Mouse (Mus musculus): ENCODE results near the gene Acbd4.

Acbd4 gene

GRCm38 (mm10) chr11:103101481-103101865, at the start of gene Acbd4, which contains the start of gene Plcd3:
Gene Acbd4, plus strand, starts transcription at chr11:103101682.
Gene Plcd3, minus strand, starts transcription at chr11:103101658.
- peak; percentile 69 for DNase-seq (ENCODE audit: low read depth, low spot score)

- DNase-seq (ENCODE audit: low read depth, low spot score), result no peak
These were observed 49.4 kb upstream of the Acbd4 start for GRCm38 (mm10) chr11:103052078-103052477.

- DNase-seq (ENCODE audit: low read depth, low spot score), result no peak
These were observed 48.0 kb upstream of the Acbd4 start for GRCm38 (mm10) chr11:103053191-103054076.

- peak; percentile 57 for DNase-seq (ENCODE audit: low read depth, low spot score)
These were observed 46.7 kb upstream of the Acbd4 start for GRCm38 (mm10) chr11:103054798-103055197.

- no peak for DNase-seq (ENCODE audit: low read depth, low spot score)
These were observed 44.8 kb upstream of the Acbd4 start for GRCm38 (mm10) chr11:103056636-103057035.

DNA sequence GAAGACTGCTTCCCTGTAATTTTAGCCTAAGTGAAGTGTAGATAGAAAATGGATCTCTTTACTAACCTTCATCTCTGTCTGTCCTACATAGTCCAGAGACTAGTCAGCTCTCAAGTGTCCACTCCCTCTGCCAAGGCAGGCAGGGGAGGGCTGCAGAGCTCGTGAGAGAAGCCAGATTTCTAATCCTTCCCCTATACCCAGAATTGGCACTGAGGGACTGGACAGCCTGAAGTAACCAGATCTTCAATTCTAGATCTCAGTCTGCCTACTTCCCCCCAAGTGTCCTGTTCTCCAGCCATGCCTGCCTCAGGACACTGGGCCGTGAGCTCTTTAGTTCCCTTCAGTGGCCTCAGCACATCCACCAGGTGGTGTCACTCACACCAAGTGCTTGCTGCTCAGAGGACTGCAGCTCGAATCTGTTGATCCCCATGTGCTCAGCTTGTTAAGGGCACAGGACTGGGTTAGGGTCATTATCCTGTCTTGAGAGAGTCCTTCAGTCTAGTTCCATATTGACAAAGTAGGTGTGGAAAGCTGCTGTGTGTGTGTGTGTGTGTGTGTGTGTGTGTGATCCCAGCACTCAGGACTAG, 42.9 kb upstream of the Acbd4 start:
- DNase-seq (ENCODE audit: low read depth, low spot score), result no peak

DNA sequence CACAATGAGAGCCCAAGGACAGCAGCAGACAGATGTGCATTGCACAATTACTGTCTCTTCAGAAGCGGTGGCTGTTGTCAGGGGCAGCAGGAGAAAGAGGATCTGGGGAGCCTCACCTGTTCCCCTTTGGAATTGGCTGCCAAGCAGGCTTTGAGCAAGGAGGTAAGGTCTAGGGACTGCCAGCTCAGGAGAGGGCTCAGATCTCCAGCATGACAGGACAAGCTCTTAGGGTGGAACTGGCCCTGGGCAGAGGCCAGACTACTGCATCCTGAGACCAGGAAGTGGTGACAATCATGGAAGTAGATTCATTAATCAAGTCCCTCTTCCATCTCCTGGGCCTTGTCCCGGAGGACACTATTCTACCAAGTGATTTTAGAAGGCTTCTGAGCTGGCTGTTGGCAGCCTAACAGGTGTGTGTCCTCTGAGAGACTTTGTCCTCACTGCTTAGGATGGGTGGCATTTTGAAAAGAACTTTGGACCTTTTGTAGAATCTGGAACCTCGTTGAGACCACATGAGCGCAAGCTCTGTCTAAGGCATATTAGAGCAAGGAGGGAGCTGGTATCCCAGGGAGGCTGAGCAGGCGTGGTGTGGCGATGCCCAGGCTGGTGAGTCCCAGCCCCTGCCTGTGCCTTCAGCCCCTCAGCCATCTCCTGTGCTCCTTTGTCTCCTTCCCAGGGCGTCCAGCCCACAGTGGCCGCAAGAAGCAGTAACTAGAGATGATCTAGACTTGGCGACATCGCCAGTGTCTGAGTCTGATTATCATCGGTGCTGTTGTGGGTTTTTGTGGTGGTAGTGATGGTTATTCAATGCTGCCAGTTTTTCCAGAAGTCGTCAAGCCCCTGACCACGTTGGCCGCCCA, 35.1 kb upstream of the Acbd4 start:
- DNase-seq (ENCODE audit: low read depth, low spot score), result no peak

DNA sequence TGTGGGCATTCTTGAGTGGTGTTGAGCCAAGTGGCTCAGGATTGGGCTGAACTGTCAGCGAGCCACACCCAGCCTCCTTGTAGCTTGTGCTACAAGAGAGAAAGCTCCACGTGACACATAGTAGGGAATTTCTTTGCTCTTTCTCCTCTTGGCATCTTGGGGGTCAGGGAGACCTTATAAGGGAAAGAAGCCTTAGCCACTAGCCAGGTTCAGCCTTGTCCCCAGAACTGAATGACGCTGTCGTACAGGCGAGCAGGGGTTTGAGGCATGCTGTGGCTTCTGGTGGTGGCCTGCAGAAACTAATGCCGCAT, 34.5 kb upstream of the Acbd4 start:
- DNase-seq (ENCODE audit: low read depth, low spot score), result no peak

GRCm38 (mm10) chr11:103067457-103068001, 34.0 kb upstream of the Acbd4 start:
- DNase-seq (ENCODE audit: low read depth, low spot score), result no peak

GRCm38 (mm10) chr11:103068272-103068671, 33.2 kb upstream of the Acbd4 start:
- no peak for DNase-seq (ENCODE audit: low read depth, low spot score)

GRCm38 (mm10) chr11:103068884-103069283, 32.6 kb upstream of the Acbd4 start:
- no peak for DNase-seq (ENCODE audit: low read depth, low spot score)

- DNase-seq (ENCODE audit: low read depth, low spot score), result no peak
These were observed 31.8 kb upstream of the Acbd4 start for GRCm38 (mm10) chr11:103069731-103070130.

DNA sequence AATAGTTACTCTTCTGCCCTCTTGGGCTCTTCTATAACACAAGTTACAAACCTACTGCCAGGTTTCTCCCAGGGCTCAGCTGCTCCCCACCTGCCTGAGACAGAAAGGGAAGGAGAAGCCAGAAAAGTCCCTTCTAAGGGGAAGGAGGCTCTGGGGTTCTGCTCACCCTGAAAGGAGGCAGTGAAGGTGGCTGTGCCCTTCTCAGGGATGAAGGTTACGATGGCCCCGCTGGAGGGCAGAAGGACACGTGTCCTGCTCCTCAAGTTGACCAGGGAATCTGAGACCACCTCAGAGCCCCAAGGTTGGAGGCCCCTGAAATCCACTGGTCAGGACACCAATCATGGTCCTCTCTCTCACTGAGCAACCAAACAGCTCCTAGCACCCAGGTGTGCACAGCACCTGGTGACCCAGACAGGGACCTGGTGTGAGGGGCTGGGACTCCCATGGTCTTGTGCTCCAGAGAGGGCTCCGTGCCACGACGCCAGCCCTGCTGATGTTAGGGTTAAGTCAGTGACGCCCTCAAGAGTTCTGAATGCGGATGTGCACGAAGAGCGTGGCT, 31.1 kb upstream of the Acbd4 start:
- no peak for DNase-seq (ENCODE audit: low read depth, low spot score)

DNA sequence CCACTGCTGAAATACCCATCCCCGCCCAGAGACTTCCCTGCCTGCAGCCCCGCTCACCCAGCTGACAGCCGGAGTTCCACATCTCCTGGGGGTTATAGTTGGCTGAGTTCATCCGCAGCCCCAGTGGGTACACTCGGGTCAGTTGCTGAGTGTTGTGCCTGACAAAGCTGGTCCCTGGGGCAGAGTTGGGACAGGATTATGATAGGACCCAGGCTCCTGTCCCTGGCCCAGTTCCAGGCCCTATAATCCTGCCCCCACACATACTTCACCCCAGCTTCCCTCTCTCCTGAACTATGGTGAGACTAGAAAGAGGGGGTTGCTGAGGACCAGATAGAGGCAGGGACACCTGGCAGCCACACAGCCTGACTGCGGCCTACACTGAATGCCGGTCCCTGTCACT, 27.8 kb upstream of the Acbd4 start:
- no peak for DNase-seq (ENCODE audit: low read depth, low spot score)

DNA sequence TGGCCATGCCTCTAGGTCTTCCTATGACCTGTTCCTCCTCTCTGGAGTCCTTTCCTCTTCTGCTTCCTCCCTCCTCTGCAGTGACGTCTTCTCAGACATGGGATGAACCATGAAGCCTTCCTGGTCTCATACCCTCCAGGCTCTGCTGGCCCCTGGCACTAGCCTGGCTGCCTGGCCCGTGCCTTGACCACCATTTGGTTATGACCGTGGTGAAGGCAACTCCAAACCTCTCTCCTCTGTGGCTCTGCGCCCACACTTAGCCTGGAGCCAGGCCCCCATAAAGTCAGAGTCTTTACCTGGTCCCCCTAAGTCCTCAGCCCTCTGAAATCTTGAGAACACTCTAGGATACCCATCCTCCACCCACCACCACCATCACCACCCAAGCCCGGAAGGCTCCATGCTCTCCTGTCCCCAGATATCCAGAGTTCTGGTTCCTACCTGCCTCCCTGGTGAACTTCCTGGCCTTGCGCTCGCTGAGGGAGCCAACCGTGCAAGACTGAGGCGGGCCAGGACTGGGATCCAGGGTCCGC, 27.3 kb upstream of the Acbd4 start:
- no peak for DNase-seq (ENCODE audit: low read depth, low spot score)

GRCm38 (mm10) chr11:103074796-103075323, 26.6 kb upstream of the Acbd4 start:
- no peak for DNase-seq (ENCODE audit: low read depth, low spot score)

GRCm38 (mm10) chr11:103076010-103076409, 25.5 kb upstream of the Acbd4 start:
- DNase-seq (ENCODE audit: low read depth, low spot score), result no peak

DNA sequence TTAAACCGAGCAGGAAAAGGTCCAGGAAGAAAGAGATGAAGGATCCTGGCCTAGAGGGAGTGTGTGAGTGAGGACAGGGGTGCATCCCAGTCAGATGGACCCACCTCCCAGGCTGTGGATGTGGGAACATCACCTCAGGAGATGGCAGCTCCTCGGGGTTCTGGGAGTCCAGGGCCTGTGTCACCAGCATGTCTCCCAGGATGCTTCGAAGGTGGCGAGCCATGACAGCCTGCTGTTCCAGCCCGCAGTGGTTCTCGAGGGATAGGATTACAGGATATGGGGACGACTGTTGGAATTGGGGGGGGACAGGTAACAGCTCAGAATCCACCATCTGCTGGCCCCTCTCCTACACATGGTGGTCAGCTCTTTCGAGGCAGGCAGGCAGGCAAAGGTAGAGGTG, 24.9 kb upstream of the Acbd4 start:
- no peak for DNase-seq (ENCODE audit: low read depth, low spot score)

GRCm38 (mm10) chr11:103078131-103078530, 23.4 kb upstream of the Acbd4 start:
- DNase-seq (ENCODE audit: low read depth, low spot score), result no peak

DNA sequence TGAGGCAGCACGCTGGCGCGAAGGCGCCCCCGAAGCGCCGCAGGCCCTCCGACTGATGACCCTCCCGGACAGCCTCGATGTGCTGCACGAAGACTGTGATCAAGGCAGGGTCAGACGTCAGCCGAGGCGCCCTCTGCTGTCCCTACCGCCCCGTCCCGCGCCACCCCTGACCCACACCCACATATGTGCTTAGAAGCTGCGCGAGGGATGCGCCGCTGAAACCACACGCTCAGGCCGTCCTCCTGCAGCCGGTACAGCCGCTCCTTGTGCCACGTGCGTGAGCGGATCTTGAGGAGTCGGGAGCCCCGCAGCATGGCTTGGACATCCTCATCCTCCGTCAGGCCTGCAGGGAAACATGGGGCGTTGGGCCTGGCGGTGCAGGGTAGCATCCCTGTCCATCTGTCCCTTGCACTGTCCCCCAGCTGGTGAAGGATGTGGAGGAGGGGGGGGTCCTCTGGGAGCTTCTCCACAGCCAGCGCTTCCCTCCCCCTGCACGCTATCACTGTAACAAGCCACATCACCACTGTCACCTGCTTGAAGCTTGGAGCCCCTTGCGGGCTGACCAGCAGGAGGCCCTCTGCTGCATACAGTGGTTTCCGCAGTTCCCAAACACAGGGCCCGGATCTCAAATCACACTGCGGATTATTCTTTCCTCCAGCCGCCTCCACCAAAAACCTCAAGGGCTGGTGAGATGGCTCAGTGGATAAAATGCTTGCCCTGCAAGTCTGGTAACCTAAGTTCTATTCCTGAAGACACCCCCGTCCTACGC, 21.0 kb upstream of the Acbd4 start:
- no peak for DNase-seq (ENCODE audit: low read depth, low spot score)

Data from retina, adult 2 months (tissue).